Mouse (Mus musculus): ENCODE measurements around the gene Trib3.

DNA sequence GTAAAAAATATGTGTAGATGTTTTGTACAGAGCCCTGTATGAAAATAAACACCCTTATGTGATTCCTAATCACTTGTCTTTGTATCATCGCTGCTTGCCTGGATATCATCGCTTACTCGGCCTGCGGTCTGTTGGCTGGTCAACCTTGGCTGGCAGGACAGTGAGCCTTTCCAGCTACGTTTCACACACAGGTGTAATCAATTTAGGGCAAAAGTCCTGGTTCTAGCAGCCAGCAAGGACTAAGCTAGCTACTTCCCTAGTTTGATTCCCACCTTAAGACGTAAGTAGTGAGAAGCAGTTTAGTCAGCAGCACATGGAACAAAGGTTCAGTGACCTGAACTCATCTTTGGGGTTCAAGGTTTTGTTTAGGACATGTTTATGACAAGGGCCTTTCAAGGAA is 29.9 kb downstream of the Trib3 start:
- TF ChIP-seq CTCF (IDR thresholded peaks at IDR 0.05; ENCODE audit: control insufficient read depth, insufficient read depth, insufficient read length) (no peak), MAX (IDR thresholded peaks at IDR 0.05) (no peak), MYOG (IDR thresholded peaks at IDR 0.05; ENCODE audit: control insufficient read depth, extremely low read depth, insufficient read length) (no peak), MYOD1 (IDR thresholded peaks at IDR 0.05; ENCODE audit: control insufficient read depth, insufficient read length, low read depth) (no peak), USF1 (IDR thresholded peaks at IDR 0.05; ENCODE audit: low read depth) (no peak)
